Mouse (Mus musculus) G1E (cell line): ENCODE measurements around the gene Inava. TPM values are rescaled to one million over a fixed set of nuclear protein-coding genes. Genes with fewer than 3 reads are reported as not detected.

Source experiments
- ATAC-seq: 2 replicates; pipeline ENCODE4 v1.8.0; 2016; ENCODE audit warnings: mild to moderate bottlenecking; ENCODE audit not compliant: insufficient number of reproducible peaks, poor library complexity, low FRiP score, severe bottlenecking; ENCODE audit errors: extremely low read depth
- DNase-seq: peaks from one replicate; pipeline ENCODE4 v3.0.0; 2012; ENCODE audit warnings: low spot score
- H3K27me3 ChIP-seq: 2 replicates; pipeline ENCODE4 v1.6.1; 2012; ENCODE audit warnings: mild to moderate bottlenecking, low read length, inconsistent platforms; ENCODE audit not compliant: insufficient read depth
- H3K36me3 ChIP-seq: replicated peaks from 2 replicates; pipeline ENCODE3; 2012; ENCODE audit warnings: mild to moderate bottlenecking, inconsistent platforms
- H3K4me1 ChIP-seq: 2 replicates; pipeline ENCODE4 v1.6.1; 2012; ENCODE audit warnings: low read depth, low read length, inconsistent platforms, mixed read lengths; ENCODE audit not compliant: insufficient read depth
- H3K4me3 ChIP-seq: 2 replicates; pipeline ENCODE4 v1.5.1; 2012; ENCODE audit warnings: low read depth, mild to moderate bottlenecking, inconsistent platforms, low read length, moderate library complexity, mixed read lengths
- H3K9me3 ChIP-seq: replicated peaks from 2 replicates; pipeline ENCODE4 v1.6.1; 2012; ENCODE audit warnings: inconsistent platforms
- CTCF ChIP-seq: IDR thresholded peaks from 2 replicates; pipeline ENCODE4 v1.5.1; 2012; ENCODE audit warnings: low read depth, low read length, inconsistent platforms, mixed read lengths
- GATA1 ChIP-seq: IDR thresholded peaks from 2 replicates; pipeline ENCODE4 v1.6.1; 2012; ENCODE audit warnings: borderline replicate concordance, low read length, inconsistent platforms, mixed read lengths
- GATA2 ChIP-seq: IDR thresholded peaks from 2 replicates; pipeline ENCODE4 v1.6.1; 2012; ENCODE audit warnings: low read depth, low read length, inconsistent platforms, borderline replicate concordance
- POLR2AphosphoS5 ChIP-seq: IDR thresholded peaks from 2 replicates; pipeline ENCODE4 v1.6.1; 2012; ENCODE audit warnings: low read depth, low read length, inconsistent platforms; ENCODE audit not compliant: insufficient replicate concordance
- TAL1 ChIP-seq: conservative IDR thresholded peaks from 2 replicates; pipeline ENCODE4 v1.6.1; 2012; ENCODE audit warnings: low read depth, low read length, inconsistent platforms, mixed read lengths
- polyA plus RNA-seq: library from polyadenylated mRNA; stranded (reverse); fragments of >175 nt; gene quantifications from 2 replicates; pipeline ENCODE4 v1.2.3, GENCODE M21; 2012
- total RNA-seq, 2 experiments: library from RNA; stranded (forward) in 1 of 2; stranded (reverse) in 1 of 2; fragments of 200-1000 nt in 1 of 2; fragments of >200 nt in 1 of 2; fragmentation: Nextera tagmentation in 1 of 2; gene quantifications; 2 replicates each; pipeline ENCODE4 v1.2.3; 2014 to 2017

Gene Inava
- total and polyA plus RNA-seq, 3 experiments, result 0.11 to 0.13 TPM; not detected in 1

DNA sequence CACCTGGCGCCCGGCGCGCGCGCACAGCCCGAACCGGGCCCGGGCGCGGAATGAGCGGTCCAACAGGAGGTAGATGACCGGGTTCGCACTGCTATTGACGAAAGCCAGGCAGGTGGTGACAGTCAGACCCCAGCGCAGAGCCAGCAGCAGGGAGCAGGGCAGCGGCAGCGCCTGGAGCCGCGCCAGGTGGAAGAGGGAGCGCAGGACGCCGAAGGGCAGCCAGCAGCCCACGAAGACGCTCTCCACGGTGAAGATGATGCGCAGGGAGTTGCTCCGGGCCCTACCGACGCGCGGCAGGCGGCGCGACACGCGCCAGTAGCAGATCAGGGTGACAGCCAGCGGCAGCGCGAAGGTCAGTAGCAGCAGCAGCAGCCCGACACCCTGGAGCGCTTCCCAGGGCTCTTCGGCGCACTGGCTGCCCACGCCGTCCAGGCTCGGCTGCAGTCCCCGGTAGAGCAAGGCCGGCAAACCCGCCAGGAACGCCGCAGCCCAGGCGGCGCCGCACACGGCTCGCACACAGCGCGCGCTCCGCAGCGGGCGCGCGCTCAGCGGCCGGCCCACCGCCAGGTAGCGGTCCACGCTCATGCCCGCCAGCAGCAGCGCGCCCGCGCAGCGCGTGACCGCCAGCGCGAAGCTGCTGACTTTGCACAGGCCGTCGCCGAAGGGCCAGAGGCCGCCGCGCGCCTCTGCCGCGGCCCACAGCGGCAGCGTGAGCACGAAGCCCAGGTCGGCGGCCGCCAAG is 26.0 kb upstream of the Inava start:
- peaks cover 56% of the 10 kb centered on the region for H3K27me3 ChIP-seq
- peak overlapping the region; percentile 9; the same call in 1 of the 2 replicates for H3K4me3 ChIP-seq
- H3K4me1 ChIP-seq, result peaks cover 33% of the 10 kb centered on the region
- no peak for ATAC-seq
- H3K9me3 ChIP-seq, result peaks cover 15% of the 10 kb centered on the region
- H3K36me3 ChIP-seq, result no peaks in the 10 kb centered on the region
- TF ChIP-seq GATA2 (no peak), GATA1 (no peak), TAL1 (no peak), CTCF (no peak), POLR2AphosphoS5 (no peak)
- DNase-seq, result no peak

DNA sequence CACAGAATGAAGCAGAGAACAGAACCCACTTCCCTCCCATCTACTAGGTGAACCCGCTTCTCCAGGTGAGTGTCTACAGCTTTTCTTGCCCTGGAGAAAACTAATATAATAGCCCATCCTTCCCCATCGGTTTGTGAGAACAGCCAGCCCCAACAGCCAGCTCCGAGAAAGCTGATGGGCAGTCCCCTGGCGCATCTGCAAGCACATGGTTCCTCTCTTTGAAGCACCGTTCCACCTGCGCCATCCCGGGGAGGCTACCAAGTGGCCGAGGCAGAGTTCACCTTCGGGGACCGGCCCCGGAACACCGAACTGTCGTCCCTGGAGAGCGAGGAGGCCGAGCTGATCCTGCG is 25.5 kb upstream of the Inava start:
- Histone ChIP-seq H3K4me1 (peaks cover 38% of the 10 kb centered on the region), H3K27me3 (peaks cover 56% of the 10 kb centered on the region), H3K9me3 (peaks cover 15% of the 10 kb centered on the region), H3K4me3 (no peak overlapping the region), H3K36me3 (no peaks in the 10 kb centered on the region)
- no peak for TF ChIP-seq POLR2AphosphoS5
- TF ChIP-seq CTCF, result no peak
- no peak for TF ChIP-seq GATA2
- TF ChIP-seq TAL1, result no peak
- TF ChIP-seq GATA1, result no peak
- DNase-seq (no peak), ATAC-seq (no peak)

- TF ChIP-seq POLR2AphosphoS5 (no peak), GATA1 (no peak), CTCF (no peak), TAL1 (no peak), GATA2 (no peak)
- Histone ChIP-seq H3K27me3 (peaks cover 51% of the 10 kb centered on the region), H3K4me3 (no peak overlapping the region), H3K9me3 (peaks cover 15% of the 10 kb centered on the region), H3K4me1 (peaks cover 43% of the 10 kb centered on the region), H3K36me3 (no peaks in the 10 kb centered on the region)
- ATAC-seq (no peak), DNase-seq (no peak)
Observed at GRCm38 (mm10) chr1:136258495-136258894, 24.4 kb upstream of the Inava start.

- Histone ChIP-seq H3K27me3 (peaks cover 31% of the 10 kb centered on the region), H3K9me3 (peaks cover 13% of the 10 kb centered on the region), H3K4me1 (peaks cover 49% of the 10 kb centered on the region), H3K36me3 (no peaks in the 10 kb centered on the region), H3K4me3 (no peak overlapping the region; the same call in 1 of the 2 replicates)
- no peak for DNase-seq
- no peak for ATAC-seq
- TF ChIP-seq CTCF, result no peak
- TF ChIP-seq GATA2, result no peak
- TF ChIP-seq POLR2AphosphoS5, result no peak
- no peak for TF ChIP-seq TAL1
- no peak for TF ChIP-seq GATA1
Observed at GRCm38 (mm10) chr1:136255657-136256056, 21.6 kb upstream of the Inava start.

DNA sequence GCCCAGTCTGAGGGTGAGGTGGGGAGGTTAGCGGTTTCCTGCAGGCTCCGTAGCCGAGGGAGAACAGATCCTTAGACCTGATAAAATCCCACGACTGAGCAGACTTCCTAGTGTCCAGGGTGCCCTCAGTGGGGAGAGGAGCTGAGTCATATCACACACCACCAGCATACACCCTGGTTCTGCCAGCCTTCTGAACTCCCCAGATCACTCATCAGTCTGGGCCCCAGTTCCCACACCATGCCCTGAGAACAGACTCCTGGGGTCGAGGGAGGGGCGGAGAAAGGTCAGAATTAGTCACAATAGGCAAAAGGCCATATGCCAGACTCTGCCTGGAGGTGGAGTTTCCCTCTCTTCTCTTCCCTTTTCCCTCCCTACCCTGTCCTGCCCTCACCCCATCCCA is 21.1 kb upstream of the Inava start:
- DNase-seq (peak; percentile 61), ATAC-seq (peak; percentile 89)
- Histone ChIP-seq H3K27me3 (peaks cover 27% of the 10 kb centered on the region), H3K36me3 (no peaks in the 10 kb centered on the region), H3K4me1 (peaks cover 49% of the 10 kb centered on the region), H3K4me3 (peak overlapping the region; percentile 34; the same call in 1 of the 2 replicates), H3K9me3 (peaks cover 8% of the 10 kb centered on the region)
- TF ChIP-seq GATA1 (no peak), GATA2 (no peak), CTCF (no peak), POLR2AphosphoS5 (no peak), TAL1 (no peak)

DNA sequence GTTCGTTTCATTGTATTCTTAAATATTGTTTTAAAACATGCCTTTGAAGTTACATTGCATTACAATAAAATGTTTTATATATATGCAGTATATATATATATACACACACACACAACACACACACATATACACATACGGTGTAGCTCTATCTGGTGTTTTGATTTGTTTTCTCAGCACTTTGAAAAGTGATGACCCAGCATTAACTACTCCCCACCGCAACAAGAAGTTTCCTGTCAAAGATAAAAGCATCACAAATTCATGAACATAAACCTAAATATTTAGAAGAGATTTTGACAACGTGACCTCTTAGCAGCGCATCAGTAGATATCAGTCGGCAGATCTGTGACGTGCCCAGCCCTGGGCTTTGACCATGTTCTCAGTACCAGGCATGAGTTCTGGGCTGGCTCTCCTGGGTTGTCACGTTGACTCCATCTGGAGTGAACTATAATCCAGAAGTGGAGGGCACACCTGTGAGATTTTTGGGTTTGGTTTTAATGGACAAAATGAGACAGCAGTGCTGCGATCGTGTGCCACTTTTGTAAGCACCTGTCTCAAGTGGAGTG is 20.5 kb upstream of the Inava start:
- Histone ChIP-seq H3K4me1 (peaks cover 54% of the 10 kb centered on the region), H3K27me3 (peaks cover 21% of the 10 kb centered on the region), H3K4me3 (peak overlapping the region; percentile 34; the same call in 1 of the 2 replicates), H3K9me3 (peaks cover 2% of the 10 kb centered on the region), H3K36me3 (no peaks in the 10 kb centered on the region)
- TF ChIP-seq GATA2 (no peak), POLR2AphosphoS5 (no peak), CTCF (no peak)
- no peak for DNase-seq
- no peak for ATAC-seq

- H3K36me3 ChIP-seq, result no peaks in the 10 kb centered on the region
- no peak for TF ChIP-seq GATA1
- TF ChIP-seq POLR2AphosphoS5, result no peak
- no peak for TF ChIP-seq CTCF
- no peak for TF ChIP-seq GATA2
- no peak for TF ChIP-seq TAL1
- H3K4me3 ChIP-seq, result no peak overlapping the region; the same call in 1 of the 2 replicates
- peaks cover 55% of the 10 kb centered on the region for H3K4me1 ChIP-seq
- ATAC-seq (peak; percentile 29; the same call in 1 of the 2 replicates), DNase-seq (no peak)
- peaks cover 16% of the 10 kb centered on the region for H3K27me3 ChIP-seq
- no peaks in the 10 kb centered on the region for H3K9me3 ChIP-seq
Observed at GRCm38 (mm10) chr1:136253472-136253871, 19.4 kb upstream of the Inava start.
